Mouse (Mus musculus): ENCODE data around the gene Timm9. TPM values are rescaled to one million over a fixed set of nuclear protein-coding genes. Genes with fewer than 3 reads are reported as not detected.

Gene Timm9
- polyA plus RNA-seq (2015; fragmentation: Nextera tagmentation; extraction: Ambion mirVana): 107 and 114 TPM in 2 replicates

DNA sequence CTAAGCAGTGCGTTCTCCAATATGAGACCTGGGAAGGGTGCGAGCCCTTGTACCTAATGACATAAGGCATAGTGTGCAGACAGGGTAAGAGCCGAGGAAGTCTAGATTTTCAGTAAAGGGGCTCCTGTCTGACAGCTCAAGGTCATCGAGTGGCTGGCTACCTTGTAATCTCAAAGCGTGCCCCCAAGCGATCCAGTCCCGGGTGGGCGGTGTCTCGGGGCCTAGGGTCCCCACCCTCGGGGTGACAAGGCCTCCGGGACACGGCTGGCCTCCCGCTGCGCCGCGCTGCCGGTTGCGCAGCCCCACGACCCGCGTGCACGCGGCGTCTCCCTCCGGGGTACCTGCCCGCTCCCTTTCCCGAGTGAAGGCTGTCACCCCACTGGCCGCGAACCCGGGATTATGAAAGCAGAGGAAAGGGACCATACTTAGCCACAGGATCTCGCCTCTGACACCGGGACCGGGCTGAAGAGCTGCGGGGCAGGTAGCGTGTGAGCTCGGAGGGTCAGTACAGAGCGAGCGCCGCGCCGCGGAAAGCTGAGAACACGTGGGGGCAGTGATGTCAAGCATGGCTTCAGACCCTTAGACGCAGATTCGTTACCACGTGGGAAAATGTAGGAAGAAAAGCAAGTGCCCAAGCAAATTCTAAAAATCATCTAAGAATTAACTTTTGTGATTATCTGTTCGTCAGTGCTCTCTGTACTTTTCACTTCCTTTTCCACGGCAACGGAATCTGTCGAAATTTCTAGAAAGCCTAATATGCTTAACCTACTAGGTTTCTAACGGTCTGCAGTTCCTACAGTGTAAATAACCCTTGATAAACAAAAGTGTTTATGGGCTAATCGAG, at the start of gene Timm9, which contains the start of gene 2700049A03Rik:
Timm9 (minus strand) TSS at position 555 of the 844 bp plus-strand sequence.
2700049A03Rik (plus strand) TSS at position 719 of the 844 bp plus-strand sequence.
- Histone ChIP-seq H3K27ac (replicated peaks) (peak within 1 kb of the TSS; percentile 77), H3K4me3 (peak within 1 kb of the TSS; percentile 99), H3K4me1 (replicated peaks) (peaks cover 43% of the 10 kb centered on the region), H3K9ac (peak within 1 kb of the TSS; percentile 84), H3K9me3 (no peaks in the 10 kb centered on the region), H3K4me2 (peak within 1 kb of the TSS; percentile 91), H3K27me3 (no peaks in the 10 kb centered on the region), H3K36me3 (peaks cover 23% of the 10 kb centered on the region)
- peak; percentile 93 for ATAC-seq (ENCODE audit: low FRiP score, low read depth)
- WGBS: under 1% methylated on average over 52 of the region's 52 CpGs

GRCm38 (mm10) chr12:71184396-71184795, 47.9 kb upstream of the Timm9 start:
- WGBS: 96% methylated on average over 4 of the region's 4 CpGs

DNA sequence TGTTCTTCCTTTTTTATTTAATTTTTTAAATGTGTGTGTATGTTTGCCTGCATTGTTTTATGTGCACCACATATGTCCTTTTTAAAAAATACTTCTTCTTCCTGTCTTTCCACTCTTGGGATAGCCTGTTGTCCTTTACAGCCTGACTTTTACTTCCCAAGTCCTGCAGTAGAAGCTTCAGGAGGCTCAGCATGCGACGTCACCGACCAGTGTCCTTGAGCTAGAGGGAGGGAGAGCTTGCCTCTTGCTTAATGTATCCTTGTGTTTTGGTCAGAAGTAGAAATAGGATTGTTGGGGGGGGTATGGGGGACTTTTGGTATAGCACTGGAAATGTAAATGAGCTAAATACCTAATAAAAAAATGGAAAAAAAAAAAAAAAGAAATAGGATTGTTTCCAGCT, 47.3 kb upstream of the Timm9 start:
- Histone ChIP-seq H3K9me3 (no peaks in the 10 kb centered on the region), H3K9ac (no peak overlapping the region), H3K4me2 (no peak overlapping the region), H3K4me1 (replicated peaks) (no peaks in the 10 kb centered on the region), H3K36me3 (peaks cover 53% of the 10 kb centered on the region), H3K4me3 (no peak overlapping the region), H3K27me3 (no peaks in the 10 kb centered on the region), H3K27ac (replicated peaks) (no peak overlapping the region)
- ATAC-seq (ENCODE audit: low FRiP score, low read depth): no peak
- WGBS: 98% methylated on average over 3 of the region's 3 CpGs

More at GRCm38 (mm10) chr12:71184396-71184795, 47.9 kb upstream of the Timm9 start:
- H3K27ac ChIP-seq (replicated peaks): no peak overlapping the region
- H3K9ac ChIP-seq: no peak overlapping the region
- no peaks in the 10 kb centered on the region for H3K4me1 ChIP-seq (replicated peaks)
- H3K9me3 ChIP-seq: no peaks in the 10 kb centered on the region
- no peaks in the 10 kb centered on the region for H3K27me3 ChIP-seq
- H3K4me2 ChIP-seq: no peak overlapping the region
- H3K36me3 ChIP-seq: peaks cover 52% of the 10 kb centered on the region
- ATAC-seq (ENCODE audit: low FRiP score, low read depth): no peak
- H3K4me3 ChIP-seq: no peak overlapping the region

- Histone ChIP-seq H3K27me3 (no peaks in the 10 kb centered on the region), H3K9me3 (no peaks in the 10 kb centered on the region), H3K4me1 (replicated peaks) (no peaks in the 10 kb centered on the region), H3K4me2 (no peak overlapping the region), H3K27ac (replicated peaks) (no peak overlapping the region), H3K4me3 (no peak overlapping the region), H3K9ac (no peak overlapping the region), H3K36me3 (peaks cover 46% of the 10 kb centered on the region)
- WGBS: 85% methylated on average over 1 of the region's 1 CpGs
- no peak for ATAC-seq (ENCODE audit: low FRiP score, low read depth)
These were observed 33.4 kb upstream of the Timm9 start for GRCm38 (mm10) chr12:71169911-71170310.

DNA sequence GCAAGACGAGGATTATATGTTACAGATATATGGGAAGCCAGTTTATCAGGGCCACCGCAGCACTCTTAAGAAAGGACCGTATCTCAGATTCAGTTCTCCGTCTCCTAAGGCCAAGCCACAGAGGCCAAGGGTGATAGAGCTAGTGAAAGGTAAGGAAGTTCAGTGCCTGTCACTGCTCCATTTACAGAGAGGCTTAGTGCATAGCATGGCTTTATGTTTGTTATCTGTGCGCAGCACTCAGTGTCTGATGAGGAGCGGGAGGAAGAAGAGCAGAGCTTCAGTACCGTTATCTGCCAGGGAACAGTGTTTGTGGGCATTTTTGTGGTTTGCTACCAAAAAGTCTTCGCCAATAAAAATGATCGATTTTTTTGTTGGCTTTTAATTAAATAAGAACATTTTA, 27.9 kb upstream of the Timm9 start:
- H3K27ac ChIP-seq (replicated peaks): no peak overlapping the region
- WGBS: 96% methylated on average over 9 of the region's 9 CpGs
- no peak overlapping the region for H3K4me3 ChIP-seq
- H3K27me3 ChIP-seq: no peaks in the 10 kb centered on the region
- H3K4me2 ChIP-seq: no peak overlapping the region
- H3K9me3 ChIP-seq: no peaks in the 10 kb centered on the region
- H3K9ac ChIP-seq: no peak overlapping the region
- H3K36me3 ChIP-seq: peaks cover 57% of the 10 kb centered on the region
- no peak for ATAC-seq (ENCODE audit: low FRiP score, low read depth)
- H3K4me1 ChIP-seq (replicated peaks): no peaks in the 10 kb centered on the region

DNA sequence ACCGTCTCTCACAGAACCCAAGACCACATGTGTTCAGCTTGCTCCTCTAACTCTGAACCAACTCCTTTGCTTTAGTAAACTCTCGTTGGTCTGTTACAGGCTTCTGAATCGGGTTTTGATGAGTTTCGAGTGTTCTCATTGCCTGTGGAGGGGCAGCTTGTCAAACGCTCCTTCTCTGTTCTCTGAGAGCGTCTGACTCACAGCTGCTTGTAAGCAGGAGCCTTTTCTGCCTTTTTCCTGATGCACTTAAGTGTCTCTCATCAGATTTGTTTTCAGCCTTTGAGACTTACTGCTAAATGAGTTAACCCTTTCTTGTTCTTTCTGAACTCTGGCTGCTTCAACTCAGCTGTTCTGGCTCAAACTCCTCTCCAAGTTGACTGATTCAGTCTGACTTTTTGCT, 21.5 kb upstream of the Timm9 start:
- H3K27me3 ChIP-seq: no peaks in the 10 kb centered on the region
- peaks cover 76% of the 10 kb centered on the region for H3K36me3 ChIP-seq
- H3K27ac ChIP-seq (replicated peaks): no peak overlapping the region
- H3K4me1 ChIP-seq (replicated peaks): no peaks in the 10 kb centered on the region
- 92% methylated on average over 6 of the region's 6 CpGs for WGBS
- no peak overlapping the region for H3K4me3 ChIP-seq
- no peak overlapping the region for H3K4me2 ChIP-seq
- no peak for ATAC-seq (ENCODE audit: low FRiP score, low read depth)
- no peak overlapping the region for H3K9ac ChIP-seq
- H3K9me3 ChIP-seq: no peaks in the 10 kb centered on the region

DNA sequence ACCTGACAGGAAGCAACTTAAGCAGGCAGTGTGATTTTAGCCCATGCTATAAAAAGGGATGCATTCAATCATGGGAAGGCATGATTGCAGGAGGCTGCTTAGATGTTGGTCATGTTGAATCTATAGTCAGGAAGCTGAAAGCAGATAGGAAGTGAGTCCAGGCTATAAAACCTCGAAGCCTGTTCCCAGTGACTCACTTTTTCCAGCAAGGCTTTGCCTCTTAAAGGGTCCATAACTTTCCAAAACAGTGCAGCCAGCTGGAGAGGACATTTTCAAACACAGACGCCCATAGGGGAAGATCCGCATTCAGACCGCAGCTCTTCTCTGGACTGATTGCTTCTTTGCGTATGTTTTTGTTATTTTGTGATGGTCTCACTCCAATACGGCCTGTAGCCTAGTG, 18.5 kb upstream of the Timm9 start:
- H3K27me3 ChIP-seq: no peaks in the 10 kb centered on the region
- H3K36me3 ChIP-seq: peaks cover 69% of the 10 kb centered on the region
- H3K4me1 ChIP-seq (replicated peaks): no peaks in the 10 kb centered on the region
- no peak overlapping the region for H3K4me3 ChIP-seq
- H3K4me2 ChIP-seq: no peak overlapping the region
- WGBS: 95% methylated on average over 6 of the region's 6 CpGs
- no peak for ATAC-seq (ENCODE audit: low FRiP score, low read depth)
- no peak overlapping the region for H3K27ac ChIP-seq (replicated peaks)
- no peaks in the 10 kb centered on the region for H3K9me3 ChIP-seq
- H3K9ac ChIP-seq: no peak overlapping the region

DNA sequence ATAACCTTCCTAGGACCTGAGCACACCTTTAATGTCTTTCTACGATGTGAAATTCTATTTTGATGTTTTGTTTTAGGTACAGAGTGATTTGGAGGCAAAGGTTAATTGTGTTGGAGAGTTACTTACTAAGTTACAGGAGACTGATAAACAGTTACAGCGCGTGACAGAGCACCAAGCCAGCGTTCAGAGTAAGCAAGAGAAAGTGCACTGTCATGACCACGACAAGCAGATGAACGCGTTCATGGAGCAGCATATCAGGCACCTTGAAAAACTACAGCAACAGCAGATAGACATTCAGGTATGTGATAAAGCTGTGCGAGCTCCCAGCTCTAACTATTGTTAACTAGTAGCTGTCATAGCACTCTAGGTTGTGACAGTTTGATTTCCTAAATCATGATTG, 13.7 kb upstream of the Timm9 start:
- Histone ChIP-seq H3K27ac (replicated peaks) (no peak overlapping the region), H3K36me3 (peaks cover 54% of the 10 kb centered on the region), H3K4me2 (no peak overlapping the region), H3K4me3 (no peak overlapping the region), H3K27me3 (no peaks in the 10 kb centered on the region), H3K9me3 (no peaks in the 10 kb centered on the region), H3K4me1 (replicated peaks) (no peaks in the 10 kb centered on the region), H3K9ac (no peak overlapping the region)
- WGBS: 98% methylated on average over 8 of the region's 8 CpGs
- ATAC-seq (ENCODE audit: low FRiP score, low read depth): no peak

- WGBS: 89% methylated on average over 6 of the region's 6 CpGs
- no peaks in the 10 kb centered on the region for H3K27me3 ChIP-seq
- H3K4me1 ChIP-seq (replicated peaks): no peaks in the 10 kb centered on the region
- H3K9ac ChIP-seq: no peak overlapping the region
- no peak overlapping the region for H3K4me3 ChIP-seq
- H3K9me3 ChIP-seq: no peaks in the 10 kb centered on the region
- H3K27ac ChIP-seq (replicated peaks): no peak overlapping the region
- peaks cover 49% of the 10 kb centered on the region for H3K36me3 ChIP-seq
- ATAC-seq (ENCODE audit: low FRiP score, low read depth): no peak
- no peak overlapping the region for H3K4me2 ChIP-seq
These were observed 13.0 kb upstream of the Timm9 start for GRCm38 (mm10) chr12:71149456-71149855.

DNA sequence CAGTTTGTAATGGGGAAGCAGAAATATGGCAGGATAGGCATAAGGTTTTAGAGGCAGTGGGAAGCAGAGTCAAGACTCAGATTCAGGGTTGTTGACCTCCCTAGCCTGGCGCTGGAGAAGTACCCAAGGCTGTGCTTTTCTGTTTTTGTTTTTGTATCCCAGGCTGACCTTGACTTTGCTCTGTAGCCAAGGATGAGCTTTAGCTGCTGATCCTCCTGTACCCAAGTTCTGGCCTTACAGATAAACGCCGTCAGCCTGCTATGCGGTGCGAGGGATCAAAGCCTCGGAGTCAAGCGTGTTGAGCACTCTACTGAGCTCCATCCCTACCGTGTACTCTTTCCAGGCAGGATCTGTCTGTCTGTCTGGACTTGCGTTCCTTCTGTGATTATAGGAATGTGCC, 12.3 kb upstream of the Timm9 start:
- Histone ChIP-seq H3K9me3 (no peaks in the 10 kb centered on the region), H3K27me3 (no peaks in the 10 kb centered on the region), H3K4me3 (no peak overlapping the region), H3K27ac (replicated peaks) (no peak overlapping the region), H3K36me3 (peaks cover 51% of the 10 kb centered on the region), H3K4me1 (replicated peaks) (no peaks in the 10 kb centered on the region), H3K4me2 (no peak overlapping the region), H3K9ac (no peak overlapping the region)
- no peak for ATAC-seq (ENCODE audit: low FRiP score, low read depth)
- WGBS: 96% methylated on average over 9 of the region's 9 CpGs

- Histone ChIP-seq H3K27ac (replicated peaks) (no peak overlapping the region), H3K4me3 (no peak overlapping the region), H3K27me3 (no peaks in the 10 kb centered on the region), H3K4me2 (no peak overlapping the region), H3K9me3 (no peaks in the 10 kb centered on the region), H3K9ac (no peak overlapping the region), H3K4me1 (replicated peaks) (no peaks in the 10 kb centered on the region), H3K36me3 (peaks cover 53% of the 10 kb centered on the region)
- WGBS: 87% methylated on average over 3 of the region's 3 CpGs
- no peak for ATAC-seq (ENCODE audit: low FRiP score, low read depth)
These were observed 11.2 kb upstream of the Timm9 start for GRCm38 (mm10) chr12:71147641-71148040.

DNA sequence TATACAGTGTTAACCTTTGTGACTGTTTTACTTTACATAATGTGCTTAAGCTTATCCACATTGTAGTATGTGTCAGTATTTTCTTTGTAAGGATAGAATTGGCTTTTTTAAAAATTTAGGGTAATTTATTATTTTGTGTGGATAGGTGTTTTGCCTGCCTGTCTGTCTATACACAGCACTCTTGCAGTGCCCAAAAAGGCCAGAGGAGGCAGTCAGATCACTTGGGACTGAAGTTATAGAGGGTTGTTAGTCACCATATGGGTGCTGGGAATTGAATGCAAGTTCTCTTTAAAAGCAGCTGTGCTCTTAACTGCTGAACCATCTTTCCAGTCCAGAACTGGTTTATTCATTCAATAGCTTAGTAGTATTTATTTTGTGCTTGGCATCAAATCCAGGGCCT, 4.7 kb upstream of the Timm9 start:
- peaks cover 40% of the 10 kb centered on the region for H3K36me3 ChIP-seq
- no peaks in the 10 kb centered on the region for H3K27me3 ChIP-seq
- no peak overlapping the region for H3K27ac ChIP-seq (replicated peaks)
- no peaks in the 10 kb centered on the region for H3K9me3 ChIP-seq
- H3K4me1 ChIP-seq (replicated peaks): peaks cover 28% of the 10 kb centered on the region
- no peak for ATAC-seq (ENCODE audit: low FRiP score, low read depth)
- no peak overlapping the region for H3K9ac ChIP-seq
- no peak overlapping the region for H3K4me2 ChIP-seq
- H3K4me3 ChIP-seq: no peak overlapping the region
